Mouse (Mus musculus) small intestine, adult 2 months (tissue): ENCODE data around the gene Cacna1a.

ENCODE experiments used
- CTCF ChIP-seq: fragments of 200-500 bp; IDR thresholded peaks from 2 replicates; pipeline ENCODE4 v1.5.1; 2012; ENCODE audit warnings: low read depth, mild to moderate bottlenecking, control low read depth, inconsistent platforms, low read length, moderate library complexity, mixed read lengths; ENCODE audit not compliant: insufficient replicate concordance, insufficient read length; ENCODE audit errors: extremely low read depth
- POLR2A ChIP-seq: fragments of 200-500 bp; IDR thresholded peaks from 2 replicates; pipeline ENCODE4 v1.6.1; 2012; ENCODE audit warnings: low read depth, mild to moderate bottlenecking, control low read depth, inconsistent platforms, low read length, moderate library complexity

DNA sequence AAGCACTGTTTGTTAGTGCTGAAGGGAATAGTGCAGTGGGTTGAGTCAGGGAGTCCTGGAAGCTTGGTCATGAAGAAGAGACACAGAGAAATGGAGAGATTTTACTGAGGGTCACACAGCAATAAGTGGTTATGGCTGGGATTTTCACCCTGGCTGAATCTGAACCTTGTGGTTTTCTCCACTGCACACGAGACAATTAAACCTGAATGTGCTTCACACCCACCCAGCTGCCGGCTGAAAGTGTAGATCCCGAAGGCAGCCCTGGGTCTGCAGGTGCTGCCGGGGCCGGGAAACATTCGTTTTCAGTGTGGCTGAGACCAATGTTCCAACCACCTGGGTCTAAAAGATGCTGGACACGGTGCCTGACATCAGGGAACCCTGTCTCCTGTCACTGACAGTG lies 167.0 kb downstream of the Cacna1a start:
- TF ChIP-seq CTCF (no peak), POLR2A (no peak)
